Mouse (Mus musculus): Measurements from ENCODE around the gene Rab44.

DNA sequence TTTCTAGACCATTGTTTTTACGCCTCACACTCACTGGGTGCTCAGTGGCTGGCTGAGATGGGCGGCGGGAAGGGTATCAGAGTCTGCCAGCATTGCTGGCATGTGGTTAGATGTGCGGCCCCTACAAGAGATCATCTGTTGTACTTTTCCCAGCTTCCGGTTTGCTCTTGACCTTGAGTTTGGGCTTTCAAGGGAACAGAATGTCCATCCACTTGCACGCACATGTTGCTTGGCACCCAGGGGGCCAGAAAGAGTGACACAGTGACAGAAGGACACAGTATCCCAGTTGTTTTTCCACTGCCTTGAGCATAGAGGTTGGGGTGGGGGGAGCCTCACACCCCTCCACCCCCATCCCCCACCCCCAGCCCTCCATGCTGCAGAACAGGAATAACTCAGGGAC lies 33.8 kb downstream of the Rab44 start:
- no peak for TF ChIP-seq CTCF (IDR thresholded peaks at IDR 0.05; ENCODE audit: borderline replicate concordance, extremely low read depth, insufficient read depth, insufficient read length)
- no peak for TF ChIP-seq POLR2A (IDR thresholded peaks at IDR 0.05; ENCODE audit: borderline replicate concordance, extremely low read depth, insufficient read depth, insufficient read length, poor library complexity, severe bottlenecking)
